Mouse (Mus musculus) lung, adult 2 months (tissue): ENCODE results near the gene Svs6.
"Not testable (repeated sequence)": the region's sequence is repeated elsewhere in the genome, so short reads cannot be mapped to it uniquely, and the experiment has no call there.

Source experiments
- CTCF ChIP-seq: fragments of 200-500 bp; IDR thresholded peaks from 2 replicates; pipeline ENCODE4 v1.5.1; 2011; ENCODE audit warnings: mild to moderate bottlenecking, low read length, control low read depth; ENCODE audit not compliant: insufficient read depth
- POLR2A ChIP-seq: fragments of 200-500 bp; IDR thresholded peaks from 2 replicates; pipeline ENCODE4 v1.6.1; 2011; ENCODE audit warnings: low read depth, mild to moderate bottlenecking, control low read depth, low read length, borderline replicate concordance; ENCODE audit errors: extremely low read depth

DNA sequence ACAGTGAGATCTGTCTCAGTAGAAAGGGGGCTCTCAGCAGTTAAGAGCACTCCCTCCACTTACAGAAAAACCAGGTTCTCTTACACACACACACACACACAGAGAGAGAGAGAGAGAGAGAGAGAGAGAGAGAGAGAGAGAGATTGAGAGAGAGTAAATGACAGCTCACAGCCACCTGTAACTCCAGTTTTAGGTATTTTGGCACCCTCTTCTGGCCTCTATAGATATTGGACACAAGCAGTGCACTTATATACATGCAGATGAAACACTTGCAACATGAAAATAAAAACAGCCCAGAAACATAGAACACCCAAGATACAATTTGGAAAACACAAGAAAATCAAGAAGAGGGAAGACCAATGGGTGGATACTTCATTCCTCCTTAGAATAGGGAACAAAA, 31.1 kb downstream of the Svs6 start:
- not testable (repeated sequence) for TF ChIP-seq CTCF, POLR2A
